Mouse (Mus musculus) forebrain, embryonic 13.5 days (tissue): Measurements from ENCODE around the gene Gm5447. TPM values are rescaled to one million over a fixed set of nuclear protein-coding genes. Genes with fewer than 3 reads are reported as not detected.

ENCODE experiments used
- polyA plus RNA-seq: library from polyadenylated mRNA; unstranded; fragments of >200 nt; fragmentation: Nextera tagmentation; extraction: Ambion mirVana; gene quantifications from 2 replicates; pipeline ENCODE4 v1.2.1, GENCODE M21; 2015

Gm5447 gene
- polyA plus RNA-seq, 1 experiment from 2014 or later: 0.12 TPM

Other genes starting within 250 kb of the Gm5447 start
- gene Irf4, start 225.0 kb upstream of the Gm5447 start, polyA plus RNA-seq: 0.04 and 0.08 TPM in 2 replicates
- not detected in 2 replicates for gene Hus1b, start 26.4 kb upstream of the Gm5447 start, polyA plus RNA-seq
- gene Exoc2, start 111 bp upstream of the Gm5447 start, polyA plus RNA-seq: 40.8 and 45.7 TPM in 2 replicates